Mouse (Mus musculus) kidney, postnatal 0 days (tissue): ENCODE results near the gene Cxcl3. TPM values are rescaled to one million over a fixed set of nuclear protein-coding genes. Genes with fewer than 3 reads are reported as not detected.
"Not testable (repeated sequence)": the region's sequence is repeated elsewhere in the genome, so short reads cannot be mapped to it uniquely, and the experiment has no call there.

Source experiments
- ATAC-seq: fragments of 200-750 bp; cut with Nextera tagmentation; replicated peaks from 2 replicates; pipeline ENCODE4 v1.8.0; 2017; ENCODE audit warnings: low read depth, moderate number of reproducible peaks, moderate TSS enrichment, moderate library complexity; ENCODE audit not compliant: low FRiP score
- DNase-seq: peaks from one replicate; pipeline ENCODE4 v3.0.0-alpha.2; 2016; ENCODE audit warnings: low spot score
- H3K27ac ChIP-seq: fragments of 300-500 bp; sonication (generic); 2 replicates; pipeline ENCODE4 v1.5.1; 2014; ENCODE audit warnings: mild to moderate bottlenecking
- H3K27me3 ChIP-seq: fragments of 300-500 bp; sonication (generic); 2 replicates; pipeline ENCODE4 v1.6.1; 2014; ENCODE audit warnings: low read length, mixed read lengths; ENCODE audit not compliant: insufficient read depth
- H3K36me3 ChIP-seq: fragments of 300-500 bp; sonication (generic); 2 replicates; pipeline ENCODE4 v1.6.1; 2014; ENCODE audit warnings: low read length, mixed read lengths; ENCODE audit not compliant: insufficient read depth
- H3K4me1 ChIP-seq: fragments of 300-500 bp; sonication (generic); replicated peaks from 2 replicates; pipeline ENCODE4 v1.6.1; 2014; ENCODE audit warnings: antibody characterized with exemption, low read length, mixed read lengths; ENCODE audit not compliant: insufficient read depth
- H3K4me2 ChIP-seq: fragments of 300-500 bp; sonication (generic); 2 replicates; pipeline ENCODE4 v1.6.1; 2014; ENCODE audit warnings: mild to moderate bottlenecking, low read length, moderate library complexity, mixed read lengths
- H3K4me3 ChIP-seq: fragments of 300-500 bp; sonication (generic); replicated peaks from 2 replicates; pipeline ENCODE4 v1.5.1; 2014; ENCODE audit warnings: low read depth, low read length
- H3K9ac ChIP-seq: fragments of 300-500 bp; sonication (generic); 2 replicates; pipeline ENCODE4 v1.6.1; 2014; ENCODE audit warnings: low read depth, low read length
- H3K9me3 ChIP-seq: fragments of 300-500 bp; sonication (generic); replicated peaks from 2 replicates; pipeline ENCODE4 v1.6.1; 2016; ENCODE audit warnings: low read length, inconsistent platforms, mixed read lengths
- CTCF ChIP-seq: IDR thresholded peaks from 2 replicates; pipeline ENCODE4 v1.5.1; 2016; ENCODE audit warnings: antibody characterized with exemption, low read depth, mild to moderate bottlenecking, moderate library complexity
- WGBS: fragments of 180-500 bp; shearing (Covaris S2); extraction: QIAGEN DNeasy Blood & Tissue Kit; methylation state at CpG from one replicate; pipeline ENCODE4 v1.1.7; 2014; 5-methylcytosine and 5-hydroxymethylcytosine counted together
- polyA plus RNA-seq: library from polyadenylated mRNA; unstranded; fragments of >200 nt; fragmentation: Nextera tagmentation; extraction: Ambion mirVana; gene quantifications from 2 replicates; pipeline ENCODE4 v1.2.1, GENCODE M21; 2015

Gene Cxcl3
- polyA plus RNA-seq, 1 experiment from 2014 or later: 0.12 TPM

- no peak overlapping the region for H3K4me3 ChIP-seq
- peaks cover 8% of the 10 kb centered on the region; the same call in 1 of the 2 replicates for H3K4me1 ChIP-seq
- DNase-seq (peak; percentile 35), ATAC-seq (0 out of 2 replicates have a peak, but pooled peaks have one; percentile 8)
- 36% methylated on average over 11 of the region's 11 CpGs for WGBS
- no peaks in the 10 kb centered on the region for H3K9me3 ChIP-seq
- H3K4me2 ChIP-seq: peak overlapping the region; percentile 34
- H3K27me3 ChIP-seq: no peaks in the 10 kb centered on the region
- H3K9ac ChIP-seq: no peak overlapping the region
- peak overlapping the region; percentile 73 for H3K27ac ChIP-seq
- no peak for TF ChIP-seq CTCF
- H3K36me3 ChIP-seq: no peaks in the 10 kb centered on the region
Measured at GRCm38 (mm10) chr5:90789306-90790073, 3.6 kb downstream of the Cxcl3 start.

DNA sequence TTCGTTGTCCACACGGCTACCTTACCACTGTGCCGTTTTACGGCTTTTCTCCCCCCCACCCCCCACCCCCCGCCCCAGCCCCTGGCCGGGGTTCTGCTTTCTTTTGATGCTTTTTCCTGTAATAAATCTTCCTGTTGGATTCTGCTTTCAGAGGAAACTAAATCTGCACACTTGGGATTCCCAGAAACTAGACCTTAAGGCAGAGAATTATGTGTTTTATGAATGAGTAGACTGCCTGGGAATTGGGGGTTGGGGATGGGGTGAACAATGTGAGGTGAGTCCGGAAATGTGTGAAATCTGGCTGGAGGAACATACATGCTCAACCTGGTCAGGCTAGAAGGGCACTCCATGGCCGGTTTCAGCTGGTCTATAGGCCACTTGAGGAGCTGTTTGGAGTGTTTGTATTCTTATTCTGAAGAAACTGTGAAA, 4.2 kb downstream of the Cxcl3 start:
- Histone ChIP-seq H3K9me3 (no peaks in the 10 kb centered on the region), H3K27ac (peak overlapping the region; percentile 73), H3K4me3 (no peak overlapping the region), H3K9ac (no peak overlapping the region), H3K4me2 (peak overlapping the region; percentile 34), H3K27me3 (no peaks in the 10 kb centered on the region), H3K4me1 (peaks cover 8% of the 10 kb centered on the region; the same call in 1 of the 2 replicates), H3K36me3 (no peaks in the 10 kb centered on the region)
- peak; percentile 79 for DNase-seq
- TF ChIP-seq CTCF: no peak
- 10% methylated on average over 8 of the region's 8 CpGs for WGBS
- peak; percentile 62 for ATAC-seq

DNA sequence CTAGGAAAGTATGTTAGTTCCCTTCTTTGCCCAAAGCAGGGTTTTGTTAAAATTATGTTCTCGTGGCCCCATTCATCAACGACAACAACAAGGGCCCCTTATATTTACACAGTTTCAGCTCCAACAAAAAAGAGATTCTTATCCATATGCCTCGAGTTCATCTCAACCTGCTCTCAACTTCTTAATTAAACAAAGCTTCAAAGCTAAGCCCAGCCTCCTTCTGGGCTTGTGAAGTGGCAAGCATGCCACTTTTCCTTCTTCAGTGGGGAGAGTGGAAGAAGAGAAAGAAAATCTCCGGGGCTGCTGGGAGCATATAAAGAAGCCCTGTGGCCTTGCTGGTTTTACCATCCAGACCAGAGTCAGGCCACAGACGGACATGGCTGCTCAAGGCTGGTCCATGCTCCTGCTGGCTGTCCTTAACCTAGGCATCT, 8.3 kb downstream of the Cxcl3 start, which contains the start of gene Cxcl15:
Gene Cxcl15, plus strand, starts transcription at position 340 of the 431 bp plus-strand sequence.
- WGBS: 63% methylated on average over 5 of the region's 5 CpGs
- DNase-seq (no peak), ATAC-seq (no peak)
- H3K4me1 ChIP-seq: peaks cover 5% of the 10 kb centered on the region; the same call in 1 of the 2 replicates
- H3K36me3 ChIP-seq: no peaks in the 10 kb centered on the region
- H3K4me3 ChIP-seq: no peak within 1 kb of the TSS
- H3K4me2 ChIP-seq: no peak within 1 kb of the TSS
- H3K27me3 ChIP-seq: no peaks in the 10 kb centered on the region
- no peak within 1 kb of the TSS for H3K27ac ChIP-seq
- H3K9me3 ChIP-seq: no peaks in the 10 kb centered on the region
- no peak for TF ChIP-seq CTCF
- no peak within 1 kb of the TSS for H3K9ac ChIP-seq

- DNase-seq, H3K27me3 ChIP-seq, H3K36me3 ChIP-seq, H3K9ac ChIP-seq, H3K4me2 ChIP-seq, H3K4me1 ChIP-seq, H3K4me3 ChIP-seq, ATAC-seq, H3K9me3 ChIP-seq, H3K27ac ChIP-seq: not testable (repeated sequence)
- 90% methylated on average over 2 of the region's 2 CpGs for WGBS
Measured at GRCm38 (mm10) chr5:90795392-90795791, 9.5 kb downstream of the Cxcl3 start.

DNA sequence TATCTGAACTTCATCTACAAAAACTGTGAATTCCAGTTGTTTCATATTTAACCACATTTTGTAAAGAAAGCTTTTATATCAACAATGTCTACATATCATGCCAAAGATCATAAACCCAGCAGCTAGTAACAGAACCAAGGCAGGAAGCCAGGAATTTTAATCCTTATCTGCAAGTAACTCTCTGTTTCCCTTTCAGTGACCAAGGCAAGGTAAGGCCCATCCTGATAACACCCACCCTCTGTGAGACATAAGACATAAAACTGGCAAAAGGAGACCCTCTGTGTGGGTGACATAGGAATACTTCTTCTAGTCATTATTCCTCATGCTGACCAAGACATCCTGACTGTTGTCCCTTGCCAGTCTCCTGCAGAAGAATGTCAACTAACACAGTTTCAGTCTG, 18.7 kb downstream of the Cxcl3 start:
- Histone ChIP-seq H3K27me3 (no peaks in the 10 kb centered on the region), H3K4me3 (no peak overlapping the region), H3K4me1 (no peaks in the 10 kb centered on the region), H3K4me2 (no peak overlapping the region), H3K36me3 (no peaks in the 10 kb centered on the region), H3K27ac (no peak overlapping the region), H3K9me3 (no peaks in the 10 kb centered on the region), H3K9ac (no peak overlapping the region)
- ATAC-seq: no peak
- DNase-seq: no peak
- no peak for TF ChIP-seq CTCF

- ATAC-seq: no peak
- no peaks in the 10 kb centered on the region for H3K4me1 ChIP-seq
- no peak for TF ChIP-seq CTCF
Measured at GRCm38 (mm10) chr5:90806050-90806449, 20.1 kb downstream of the Cxcl3 start.

More at GRCm38 (mm10) chr5:90806050-90806449, 20.1 kb downstream of the Cxcl3 start:
- Histone ChIP-seq H3K9me3 (no peaks in the 10 kb centered on the region), H3K27ac (no peak overlapping the region), H3K9ac (no peak overlapping the region), H3K4me2 (no peak overlapping the region), H3K36me3 (no peaks in the 10 kb centered on the region), H3K4me3 (no peak overlapping the region), H3K27me3 (no peaks in the 10 kb centered on the region)
- DNase-seq: no peak
